Mouse (Mus musculus) gastrocnemius, postnatal 14 days (tissue): ENCODE measurements at regions not wholly inside any gene's neighbourhood (a gene's known extent, or its start where the extent isn't known, plus 50 kb on each side); places are given as distances from the start of the nearest gene placed in this dataset.

Source experiments
- DNase-seq: peaks from one replicate; pipeline ENCODE4 v3.0.0; 2021; ENCODE audit warnings: mixed read lengths
- intact Hi-C: fragments of 180-260 bp; cut with DNase I; formaldehyde crosslinking; loops from one replicate; pipeline ENCODE4 v1.15.1; 2025; ENCODE audit warnings: low total_unique reads

GRCm38 (mm10) chr14:36453049-36453448 is 358.3 kb downstream of the 4930474N05Rik start:
- no peak for DNase-seq
- intact Hi-C loops: no loop called here

GRCm38 (mm10) chr14:36450126-36450525 is 355.4 kb downstream of the 4930474N05Rik start:
- intact Hi-C loops: no loop called here
- DNase-seq: no peak

DNA sequence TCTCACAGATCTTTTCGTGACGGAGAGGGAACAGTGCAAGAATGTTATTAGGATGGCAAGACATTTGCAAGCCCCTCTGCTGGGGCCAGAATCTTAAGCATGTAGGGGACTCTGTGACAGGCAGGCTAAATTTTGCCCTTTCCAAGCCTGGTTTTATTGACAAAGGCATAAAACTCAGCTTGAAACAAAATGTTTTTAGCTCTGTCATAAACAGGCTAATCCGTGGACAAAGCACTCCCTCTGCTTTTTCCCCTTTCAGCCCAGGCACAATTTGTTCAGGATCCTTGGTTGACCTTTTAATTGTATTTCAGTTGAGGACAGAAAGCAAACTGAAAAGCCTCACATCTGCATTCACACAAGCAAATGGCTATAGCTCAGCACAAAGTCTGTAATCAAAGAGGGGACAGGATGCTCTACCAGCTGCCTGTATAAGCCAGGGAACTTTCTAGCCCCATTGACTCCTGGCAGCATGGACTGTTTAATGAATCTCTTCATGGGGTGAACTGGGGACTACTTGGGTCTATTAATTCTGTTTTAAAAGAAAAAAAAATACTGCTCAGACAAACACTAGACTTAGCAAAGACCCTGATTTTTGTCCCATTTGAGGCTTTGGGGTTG is 320.0 kb downstream of the 4930474N05Rik start:
- intact Hi-C loops: no loop called here
- DNase-seq: no peak

GRCm38 (mm10) chr14:36414180-36414579 is 319.5 kb downstream of the 4930474N05Rik start:
- DNase-seq: no peak
- intact Hi-C loops: no loop called here
